Mouse (Mus musculus) urinary bladder, postnatal 36 days (tissue): Measurements from ENCODE around the gene Dock1.

Experiments used
- DNase-seq, 2 experiments: peaks; one replicate each; pipeline ENCODE4 v3.0.0; 2022; ENCODE audit warnings: low spot score in 2 of 2, mixed read lengths in 1 of 2

The Dock1 gene

GRCm38 (mm10) chr7:135054664-135055063, 384.2 kb downstream of the Dock1 start:
- DNase-seq = no peak

GRCm38 (mm10) chr7:135059071-135059470, 388.6 kb downstream of the Dock1 start:
- DNase-seq = no peak

GRCm38 (mm10) chr7:135059562-135059961, 389.1 kb downstream of the Dock1 start:
- no peak for DNase-seq

- no peak for DNase-seq
These were observed 393.4 kb downstream of the Dock1 start for GRCm38 (mm10) chr7:135063886-135064285.

GRCm38 (mm10) chr7:135065301-135065700, 394.8 kb downstream of the Dock1 start:
- DNase-seq = no peak

DNA sequence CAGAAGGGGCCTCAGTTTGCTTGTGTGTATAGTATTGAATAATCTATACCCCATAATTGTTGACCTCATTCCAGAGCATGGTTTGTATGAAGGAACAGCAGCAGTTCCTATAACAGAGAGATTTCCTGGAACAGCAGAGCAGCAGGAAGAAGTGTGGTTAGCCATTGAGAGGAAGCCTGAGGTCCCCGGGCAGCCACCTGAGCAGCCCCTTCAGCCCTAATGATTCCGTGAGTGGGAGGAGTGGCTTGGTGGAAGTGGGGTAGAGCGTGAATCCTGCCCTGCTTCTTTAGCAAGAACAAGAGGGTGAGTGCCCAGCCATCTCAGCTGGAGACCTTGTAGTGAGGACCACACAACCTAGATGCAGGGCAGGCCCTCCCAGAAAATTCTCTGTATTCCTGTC, 398.4 kb downstream of the Dock1 start:
- DNase-seq = no peak

DNA sequence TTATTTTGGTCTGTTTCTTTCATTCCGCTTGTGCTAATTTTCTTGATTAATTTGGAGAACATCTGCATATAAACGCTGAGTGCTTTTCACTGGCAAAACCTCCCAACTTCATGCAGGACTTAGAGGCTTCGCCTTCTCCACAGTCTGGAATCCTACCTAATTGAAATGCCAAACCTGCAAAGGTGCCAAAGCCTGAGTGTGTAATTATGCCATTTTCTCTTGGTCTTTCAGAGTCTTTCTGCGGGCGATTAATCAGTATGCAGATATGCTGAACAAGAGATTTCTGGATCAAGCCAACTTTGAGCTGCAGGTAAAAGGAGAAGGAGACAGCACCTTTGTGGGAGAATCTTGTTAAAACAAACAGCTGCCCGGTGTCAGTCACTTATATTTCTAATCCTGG, 406.4 kb downstream of the Dock1 start:
- DNase-seq = no peak

DNA sequence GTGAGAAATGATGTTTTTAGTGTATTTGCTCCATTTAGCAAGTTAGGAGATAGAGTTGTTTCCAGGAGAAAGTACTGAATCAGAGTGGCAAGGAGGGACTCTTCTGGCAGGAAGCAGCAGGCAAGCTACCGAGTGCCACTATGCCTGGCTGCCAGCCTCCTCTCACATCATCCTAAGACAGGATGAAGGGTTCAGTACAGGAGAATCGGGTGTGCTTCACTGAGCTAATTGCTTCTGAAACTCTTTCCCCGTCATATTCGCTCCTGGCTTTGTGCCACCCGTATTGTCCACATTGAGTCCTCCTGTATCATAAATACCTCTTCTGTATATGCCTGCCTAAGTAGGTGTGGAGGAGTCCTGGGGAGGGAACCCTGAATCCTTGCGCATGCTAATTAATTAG, 406.9 kb downstream of the Dock1 start:
- DNase-seq = no peak

- no peak for DNase-seq
These were observed 407.4 kb downstream of the Dock1 start for GRCm38 (mm10) chr7:135077806-135078205.

DNA sequence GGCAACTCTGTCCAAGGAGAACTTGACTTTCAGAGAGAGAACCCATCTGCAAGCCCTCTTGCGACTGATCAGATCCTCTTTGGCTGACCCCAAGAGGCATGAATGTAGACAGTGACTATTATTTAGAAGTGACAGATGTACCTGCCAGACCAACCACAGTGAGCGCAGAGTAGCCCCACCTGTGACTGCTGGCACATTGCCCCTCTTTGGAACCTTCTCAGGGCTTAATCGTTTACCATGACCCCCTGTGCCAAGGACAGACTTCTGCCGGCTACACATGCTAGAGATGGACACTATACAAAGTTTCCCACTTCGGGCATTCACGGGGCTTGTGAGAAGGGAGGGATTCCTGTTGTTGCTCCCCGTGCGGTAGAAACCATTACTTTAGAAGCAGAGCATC, 413.0 kb downstream of the Dock1 start:
- no peak for DNase-seq

- no peak for DNase-seq
These were observed 413.6 kb downstream of the Dock1 start for GRCm38 (mm10) chr7:135084069-135084468.

DNA sequence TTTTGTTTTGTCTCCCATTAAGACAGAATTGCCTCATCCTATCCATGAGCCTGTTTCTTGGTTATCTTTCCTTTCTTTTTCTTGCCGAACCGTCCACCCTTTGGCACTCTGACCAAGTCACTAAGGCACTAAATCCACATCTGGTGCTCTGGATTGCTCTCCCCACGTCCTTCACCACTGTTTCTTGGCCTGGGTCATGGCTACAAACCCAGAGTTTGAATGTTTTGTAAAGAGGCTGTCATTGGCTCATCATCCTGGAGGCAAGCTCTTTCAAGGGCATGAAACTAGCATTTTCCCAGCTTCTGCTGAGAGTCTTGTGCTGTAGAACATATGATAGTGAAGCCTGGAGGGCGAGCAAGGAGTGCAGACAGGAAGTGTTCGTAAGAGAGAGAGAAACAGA, 416.1 kb downstream of the Dock1 start:
- DNase-seq = no peak

DNA sequence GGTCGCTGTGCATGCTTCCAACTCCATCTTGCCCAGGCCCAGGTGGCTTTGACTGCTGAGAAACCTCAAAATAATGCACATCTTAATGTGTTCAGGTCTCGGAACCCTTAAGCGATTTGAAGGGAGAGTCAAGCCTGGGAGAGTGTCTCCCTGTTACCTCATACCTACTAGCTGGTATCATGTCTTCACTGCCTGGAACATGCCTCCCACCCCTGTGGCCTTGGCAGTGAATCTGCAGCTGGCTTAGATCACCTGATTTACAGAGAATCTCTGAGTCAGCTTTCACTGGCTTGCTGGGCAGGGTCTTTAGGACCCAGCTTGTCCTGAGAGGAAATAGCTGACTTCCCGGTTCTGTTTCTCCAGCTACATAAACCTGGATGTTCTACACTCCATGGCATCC, 419.2 kb downstream of the Dock1 start:
- no peak for DNase-seq

DNA sequence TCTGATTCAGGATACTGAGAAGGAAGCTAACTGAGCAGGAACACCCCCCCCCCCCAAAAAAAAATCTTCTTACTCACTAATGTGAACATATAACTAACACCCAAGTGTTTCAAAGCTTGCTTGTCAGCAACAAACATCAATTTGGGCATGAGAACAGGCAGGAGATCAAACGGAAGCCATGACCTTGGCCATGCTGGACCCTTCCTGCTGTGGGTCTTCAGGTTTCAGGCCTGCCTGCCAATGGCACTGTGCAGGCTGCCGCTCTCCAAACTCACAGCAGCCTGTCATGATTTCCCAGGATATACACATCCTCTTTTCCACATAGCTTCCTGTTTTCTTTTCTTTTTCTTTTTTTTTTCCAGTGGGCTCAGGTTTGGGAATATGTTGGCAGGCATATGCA, 423.4 kb downstream of the Dock1 start:
- DNase-seq = no peak

DNA sequence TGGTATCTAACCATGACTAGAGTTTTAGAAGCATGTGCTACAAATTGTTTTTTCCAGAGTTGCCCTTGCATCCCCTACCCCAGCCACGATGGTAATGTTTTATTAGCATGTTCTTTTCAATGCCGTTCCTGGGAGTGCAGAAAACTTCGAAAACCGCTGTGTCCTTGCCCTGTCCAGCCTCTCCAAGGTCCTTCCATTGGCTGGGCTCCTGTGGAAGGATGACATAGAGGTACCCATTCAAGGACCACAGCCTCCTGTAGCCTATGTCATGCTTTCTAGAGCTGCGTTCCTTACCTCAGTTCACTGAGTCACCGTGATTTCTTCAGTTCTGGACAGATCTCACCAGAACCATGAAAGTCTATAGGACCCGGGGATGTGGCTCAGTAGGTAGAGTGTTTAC, 431.5 kb downstream of the Dock1 start:
- DNase-seq = no peak

DNA sequence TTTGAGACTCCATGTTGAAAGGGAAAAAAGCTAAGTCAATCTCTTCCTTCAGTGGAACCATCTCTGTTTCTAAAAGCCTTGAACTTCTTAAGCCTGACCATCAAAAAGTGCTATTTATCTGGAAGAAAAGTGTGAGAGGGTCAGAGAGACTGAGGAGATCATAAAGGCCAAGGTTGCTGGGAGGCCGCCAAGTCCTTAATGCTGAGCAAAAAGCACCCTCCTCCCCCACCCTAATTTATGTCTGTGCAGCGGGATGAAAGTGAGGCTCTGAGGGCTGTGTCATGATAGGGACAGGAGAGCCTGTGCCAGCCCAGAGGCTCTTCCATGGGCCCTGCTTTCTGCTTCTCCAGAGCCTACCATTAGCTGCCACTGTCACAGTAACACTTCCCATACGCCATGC, 436.1 kb downstream of the Dock1 start:
- DNase-seq = no peak

DNA sequence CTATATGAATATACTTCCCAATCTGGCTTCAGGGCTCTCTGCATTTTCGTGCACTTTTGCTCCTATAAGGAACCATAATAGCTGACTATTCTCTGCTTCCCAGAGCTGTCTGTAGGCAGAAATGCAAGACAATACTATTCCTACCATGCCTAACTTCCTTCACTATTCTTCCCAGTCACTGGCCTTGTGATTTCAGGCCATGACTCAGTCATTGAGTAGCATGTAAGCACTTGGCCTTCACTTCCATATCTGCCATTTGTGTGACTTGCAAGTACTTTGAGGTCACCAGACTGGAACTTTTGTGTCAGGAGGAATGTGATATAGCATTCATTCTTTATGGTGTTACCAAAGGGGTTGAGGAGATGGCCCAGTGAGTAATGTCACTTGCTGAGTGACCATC, 439.9 kb downstream of the Dock1 start:
- DNase-seq = no peak

- DNase-seq = no peak
These were observed 455.0 kb downstream of the Dock1 start for GRCm38 (mm10) chr7:135125296-135126065.

GRCm38 (mm10) chr7:135132461-135132860, 462.0 kb downstream of the Dock1 start:
- no peak for DNase-seq

DNA sequence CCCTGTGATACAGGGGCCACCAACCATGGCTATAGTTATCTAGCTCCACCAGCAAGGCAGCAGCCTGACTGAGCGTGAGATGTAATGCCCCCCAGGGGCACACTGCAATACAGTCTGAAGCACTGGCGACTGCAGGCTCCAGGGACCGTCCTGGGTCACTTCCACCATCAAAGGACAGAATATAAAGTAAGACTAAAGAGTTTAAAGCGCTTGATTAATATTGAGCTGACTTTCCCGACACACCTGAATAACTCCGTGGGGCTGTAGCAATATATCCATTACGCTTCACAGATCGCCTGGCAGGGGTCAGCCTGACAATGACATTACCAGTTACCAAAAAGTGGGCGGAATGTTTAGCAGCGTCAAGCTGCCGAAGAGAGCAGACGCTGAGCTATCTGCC, 464.2 kb downstream of the Dock1 start:
- no peak for DNase-seq

DNA sequence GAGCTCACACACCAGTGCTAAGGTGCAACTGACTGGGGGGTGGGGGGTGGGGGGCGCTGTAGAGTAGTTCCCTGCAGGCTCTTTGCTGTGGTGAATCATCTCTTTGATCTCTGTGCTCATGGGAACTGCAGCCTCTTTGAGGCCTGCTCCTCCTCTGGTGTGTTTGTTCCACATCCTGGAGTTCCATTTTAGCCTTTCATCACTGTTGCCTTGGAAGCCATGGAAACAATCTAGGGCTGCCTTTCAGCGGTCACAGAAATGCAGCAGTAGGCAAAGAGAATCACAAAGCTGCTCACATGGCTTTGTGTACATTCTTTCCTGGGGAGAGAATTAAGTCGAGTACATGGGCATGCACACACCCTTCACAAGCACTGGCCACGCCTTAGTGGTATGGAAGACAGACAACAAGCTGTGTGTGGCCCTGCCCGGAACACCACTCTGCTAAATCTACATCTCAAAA, 468.7 kb downstream of the Dock1 start:
- DNase-seq = no peak

DNA sequence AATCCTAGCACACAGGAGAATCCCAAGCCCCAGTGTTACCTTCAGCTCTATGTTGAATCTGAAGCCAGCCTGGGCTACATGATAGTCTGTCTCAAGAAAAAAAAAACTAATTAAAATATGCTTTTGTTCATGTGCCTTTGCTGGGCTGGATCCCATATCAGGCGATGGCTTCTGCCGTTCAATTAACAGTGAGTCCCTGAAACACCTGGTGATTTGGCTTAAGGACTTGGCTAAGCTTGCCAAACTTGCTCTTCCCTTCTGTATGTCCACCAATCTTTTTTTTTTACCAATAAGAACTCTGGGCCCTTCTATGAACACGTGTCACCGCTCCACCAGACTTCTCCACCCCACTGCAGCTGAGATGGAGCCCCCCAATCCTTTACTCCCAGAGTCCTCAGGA, 474.3 kb downstream of the Dock1 start:
- DNase-seq = no peak

DNA sequence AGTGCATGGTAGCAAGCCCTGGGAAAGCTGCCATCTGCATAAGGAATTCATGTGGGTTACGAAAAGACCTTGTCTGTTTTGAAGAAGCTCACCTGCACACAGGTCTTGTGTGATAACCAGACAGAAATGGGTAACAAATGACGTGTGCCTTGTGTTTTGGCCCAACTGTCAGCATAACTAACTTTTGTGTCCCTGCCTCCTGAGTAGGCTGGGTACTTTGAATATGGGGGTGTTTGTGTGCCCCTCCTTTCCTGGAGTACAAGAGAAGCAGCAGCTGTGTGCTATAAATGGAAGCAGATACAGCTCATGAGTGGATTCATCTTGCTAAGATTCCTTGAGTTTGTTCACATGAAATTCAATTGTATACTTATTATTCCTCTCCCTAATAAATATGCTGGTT, 480.5 kb downstream of the Dock1 start:
- no peak for DNase-seq

DNA sequence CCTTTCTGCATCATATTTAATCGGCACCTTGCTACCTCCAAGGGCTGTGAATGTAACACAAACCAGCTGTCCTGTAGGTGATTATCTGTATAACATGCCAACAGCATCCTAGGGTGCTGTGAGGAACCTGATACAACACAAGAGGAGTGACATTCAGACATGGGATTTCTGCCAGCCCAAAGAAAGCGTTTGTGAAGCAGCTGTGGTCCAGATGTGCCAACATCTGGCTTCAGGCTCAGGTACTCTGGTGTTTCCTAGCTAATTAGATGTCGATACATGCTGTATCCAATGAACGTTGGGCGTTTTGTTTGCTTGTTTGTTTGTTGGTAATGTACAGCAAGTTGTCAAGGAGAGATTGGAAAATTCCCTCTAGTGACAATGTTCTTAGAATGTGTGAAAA, 487.1 kb downstream of the Dock1 start:
- DNase-seq = no peak
